Mouse (Mus musculus): Measurements from ENCODE around the gene Hdac9. TPM values are rescaled to one million over a fixed set of nuclear protein-coding genes. Genes with fewer than 3 reads are reported as not detected.

Gene Hdac9
- polyA plus RNA-seq, 1 experiment: 0.63 TPM

Other genes with a start within 250 kb of the Hdac9 start
- gene Prps1l1, start 67.7 kb upstream of the Hdac9 start, polyA plus RNA-seq (2012; ENCODE audit: insufficient read depth, insufficient read length, missing spikeins): not detected in 2 replicates
- 16.6 and 28.7 TPM in 2 replicates for gene Snx13, start 130.1 kb upstream of the Hdac9 start, polyA plus RNA-seq (2012; ENCODE audit: insufficient read depth, insufficient read length, missing spikeins)